Mouse (Mus musculus) liver, embryonic 11.5 days (tissue): Measurements from ENCODE around the gene Sgca. TPM values are rescaled to one million over a fixed set of nuclear protein-coding genes. Genes with fewer than 3 reads are reported as not detected.

Experiments
- ATAC-seq: fragments of 200-750 bp; cut with Nextera tagmentation; replicated peaks from 2 replicates; pipeline ENCODE4 v1.8.0; 2017; ENCODE audit warnings: moderate number of reproducible peaks, mild to moderate bottlenecking, moderate TSS enrichment, moderate library complexity; ENCODE audit not compliant: low FRiP score
- DNase-seq: peaks from one replicate; pipeline ENCODE4 v3.0.0-alpha.2; 2017; ENCODE audit warnings: low spot score
- H3K27ac ChIP-seq: fragments of 300-500 bp; sonication (generic); 2 replicates; pipeline ENCODE4 v1.5.1; 2014; ENCODE audit warnings: mild to moderate bottlenecking, low read depth, low read length, control low read depth
- H3K27me3 ChIP-seq: fragments of 300-500 bp; sonication (generic); replicated peaks from 2 replicates; pipeline ENCODE4 v1.6.1; 2014; ENCODE audit warnings: low read length, mixed read lengths; ENCODE audit not compliant: control insufficient read depth, insufficient read depth
- H3K36me3 ChIP-seq: fragments of 300-500 bp; sonication (generic); 2 replicates; pipeline ENCODE4 v1.6.1; 2014; ENCODE audit warnings: mild to moderate bottlenecking, low read length, moderate library complexity, mixed read lengths; ENCODE audit not compliant: control insufficient read depth, insufficient read depth
- H3K4me1 ChIP-seq: fragments of 300-500 bp; sonication (generic); replicated peaks from 2 replicates; pipeline ENCODE4 v1.6.1; 2014; ENCODE audit warnings: low read length, mixed read lengths; ENCODE audit not compliant: control insufficient read depth, insufficient read depth
- H3K4me2 ChIP-seq: fragments of 300-500 bp; sonication (generic); 2 replicates; pipeline ENCODE4 v1.6.1; 2014; ENCODE audit warnings: mild to moderate bottlenecking, control low read depth, moderate library complexity
- H3K4me3 ChIP-seq: fragments of 300-500 bp; sonication (generic); 2 replicates; pipeline ENCODE4 v1.5.1; 2014; ENCODE audit warnings: low read depth, low read length, control low read depth
- H3K9ac ChIP-seq: fragments of 300-500 bp; sonication (generic); 2 replicates; pipeline ENCODE4 v1.6.1; 2014; ENCODE audit warnings: low read depth, low read length, control low read depth
- H3K9me3 ChIP-seq: fragments of 300-500 bp; sonication (generic); 2 replicates; pipeline ENCODE4 v1.6.1; 2016; ENCODE audit warnings: low read length, inconsistent platforms, mixed read lengths; ENCODE audit not compliant: control insufficient read depth
- WGBS: fragments of 180-500 bp; shearing (Covaris S2); extraction: QIAGEN DNeasy Blood & Tissue Kit; methylation state at CpG from one replicate; pipeline ENCODE4 v1.1.7; 2014; 5-methylcytosine and 5-hydroxymethylcytosine counted together
- polyA plus RNA-seq: library from polyadenylated mRNA; unstranded; fragments of >200 nt; fragmentation: Nextera tagmentation; extraction: Ambion mirVana; gene quantifications from 2 replicates; pipeline ENCODE4 v1.2.1, GENCODE M21; 2014

Gene Sgca
- polyA plus RNA-seq, 1 experiment from 2014 or later, result 0.30 TPM

- Histone ChIP-seq H3K4me2 (no peak overlapping the region), H3K4me3 (no peak overlapping the region), H3K27ac (peak overlapping the region; percentile 73; the same call in 1 of the 2 replicates), H3K9ac (no peak overlapping the region), H3K9me3 (no peaks in the 10 kb centered on the region), H3K4me1 (peaks cover 79% of the 10 kb centered on the region), H3K36me3 (peaks cover 45% of the 10 kb centered on the region), H3K27me3 (no peaks in the 10 kb centered on the region)
- no peak for ATAC-seq
- WGBS, result 73% methylated on average over 6 of the region's 6 CpGs
- DNase-seq, result no peak
Measured at GRCm38 (mm10) chr11:95004937-95005198, 28.7 kb upstream of the Sgca start.

DNA sequence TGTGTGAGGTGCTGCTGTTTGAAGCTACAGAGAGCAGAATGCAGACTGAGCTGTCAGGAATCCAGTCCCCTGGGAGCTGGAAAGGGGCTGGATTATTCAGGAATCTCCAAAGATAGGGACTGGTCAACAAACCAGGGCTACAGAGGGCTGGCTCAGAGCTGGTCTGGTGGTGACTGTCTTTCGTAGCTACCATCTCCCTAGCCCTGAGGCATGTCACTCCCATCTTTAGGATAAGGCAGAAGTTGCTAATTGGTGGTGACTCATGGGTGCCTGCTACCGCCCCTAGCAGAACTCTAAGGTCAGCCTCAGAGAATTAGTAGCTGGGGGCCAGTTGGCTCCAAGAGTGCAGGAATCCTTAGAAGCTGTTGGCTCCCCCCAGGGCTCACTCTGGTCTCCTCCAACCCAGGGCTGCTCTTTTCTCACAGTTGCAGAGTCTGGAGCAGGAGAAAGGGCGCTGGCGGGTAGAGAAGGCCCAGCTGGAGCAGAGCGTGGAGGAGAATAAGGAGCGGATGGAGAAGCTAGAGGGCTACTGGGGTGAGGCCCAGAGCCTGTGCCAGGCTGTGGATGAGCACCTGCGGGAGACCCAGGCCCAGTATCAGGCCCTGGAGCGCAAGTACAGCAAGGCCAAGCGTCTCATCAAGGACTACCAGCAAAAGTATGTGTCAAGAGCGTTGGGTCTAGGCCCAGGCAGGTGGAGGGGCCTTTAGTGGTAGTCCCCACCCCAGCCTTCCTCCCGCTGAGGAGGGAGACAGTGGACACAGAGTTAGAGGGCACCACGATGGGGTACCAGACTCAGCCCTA, 28.2 kb upstream of the Sgca start:
- WGBS, result 75% methylated on average over 12 of the region's 12 CpGs
- H3K27me3 ChIP-seq, result no peaks in the 10 kb centered on the region
- H3K27ac ChIP-seq, result peak overlapping the region; percentile 73
- peaks cover 83% of the 10 kb centered on the region for H3K4me1 ChIP-seq
- H3K4me2 ChIP-seq, result 0 out of 2 replicates have a peak overlapping the region, but pooled peaks have one; percentile 3
- DNase-seq, result no peak
- H3K4me3 ChIP-seq, result no peak overlapping the region
- no peak overlapping the region for H3K9ac ChIP-seq
- H3K9me3 ChIP-seq, result no peaks in the 10 kb centered on the region
- H3K36me3 ChIP-seq, result peaks cover 48% of the 10 kb centered on the region
- no peak for ATAC-seq

GRCm38 (mm10) chr11:95002705-95003104, 26.6 kb upstream of the Sgca start:
- Histone ChIP-seq H3K4me3 (no peak overlapping the region), H3K36me3 (peaks cover 62% of the 10 kb centered on the region), H3K9ac (peak overlapping the region; percentile 23; the same call in 1 of the 2 replicates), H3K4me1 (peaks cover 88% of the 10 kb centered on the region), H3K27me3 (no peaks in the 10 kb centered on the region), H3K9me3 (no peaks in the 10 kb centered on the region), H3K27ac (no peak overlapping the region), H3K4me2 (no peak overlapping the region)
- DNase-seq (no peak), ATAC-seq (no peak)
- 91% methylated on average over 8 of the region's 8 CpGs for WGBS

- H3K9ac ChIP-seq, result no peak overlapping the region
Measured at GRCm38 (mm10) chr11:95001584-95002347, 25.6 kb upstream of the Sgca start.

DNA sequence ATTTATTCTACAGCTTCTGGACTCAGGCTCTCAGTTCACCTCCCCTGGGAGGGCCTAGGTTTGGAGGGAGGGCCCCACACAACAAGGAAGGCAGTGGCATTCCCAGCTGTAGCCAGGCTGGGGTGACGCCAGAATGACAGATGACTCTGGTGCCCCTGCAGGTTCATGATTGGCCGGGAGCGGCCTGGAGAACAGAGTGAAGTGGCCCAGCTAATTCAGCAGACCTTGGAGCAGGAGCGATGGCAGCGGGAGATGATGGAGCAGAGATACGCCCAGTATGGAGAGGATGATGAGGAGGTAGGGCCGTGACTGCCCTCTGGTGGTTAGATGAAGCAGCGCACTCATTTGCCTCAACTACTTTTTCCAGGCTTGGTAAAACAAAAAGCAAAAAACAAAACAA, 24.9 kb upstream of the Sgca start:
- Histone ChIP-seq H3K27me3 (no peaks in the 10 kb centered on the region), H3K27ac (peak overlapping the region; percentile 75), H3K36me3 (peaks cover 69% of the 10 kb centered on the region), H3K9ac (peak overlapping the region; percentile 41; the same call in 1 of the 2 replicates), H3K4me3 (peak overlapping the region; percentile 20), H3K4me2 (peak overlapping the region; percentile 95), H3K4me1 (peaks cover 87% of the 10 kb centered on the region), H3K9me3 (no peaks in the 10 kb centered on the region)
- ATAC-seq (no peak), DNase-seq (peak; percentile 59)
- 4% methylated on average over 8 of the region's 8 CpGs for WGBS

More at GRCm38 (mm10) chr11:95001584-95002347, 25.6 kb upstream of the Sgca start:
- no peak overlapping the region for H3K27ac ChIP-seq
- DNase-seq (no peak), ATAC-seq (no peak)
- peaks cover 87% of the 10 kb centered on the region for H3K4me1 ChIP-seq
- no peaks in the 10 kb centered on the region for H3K27me3 ChIP-seq
- peaks cover 67% of the 10 kb centered on the region for H3K36me3 ChIP-seq
- no peaks in the 10 kb centered on the region for H3K9me3 ChIP-seq
- H3K4me3 ChIP-seq, result no peak overlapping the region
- 87% methylated on average over 21 of the region's 21 CpGs for WGBS
- no peak overlapping the region for H3K4me2 ChIP-seq

DNA sequence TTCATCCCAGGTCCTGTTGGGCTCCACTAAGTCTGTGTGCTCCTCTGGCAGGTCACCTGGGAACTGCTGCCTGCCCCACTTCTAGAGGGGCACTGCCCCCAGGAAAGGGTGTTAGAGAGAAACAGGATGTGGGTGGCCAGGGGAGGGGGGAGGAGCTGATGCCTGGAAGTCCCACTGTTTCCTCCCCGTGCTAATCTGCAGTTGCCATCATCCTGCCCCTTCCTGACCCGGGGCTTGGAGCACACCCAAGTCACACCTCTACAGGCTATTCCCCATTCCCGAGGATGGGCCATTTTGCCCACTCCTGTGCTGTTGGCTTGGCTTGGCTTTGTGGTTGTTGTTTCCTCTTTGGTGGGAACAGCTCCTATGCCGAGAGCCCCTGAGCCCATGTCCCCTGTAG, 24.4 kb upstream of the Sgca start:
- H3K4me2 ChIP-seq, result peak overlapping the region; percentile 95
- DNase-seq (no peak), ATAC-seq (no peak)
- peak overlapping the region; percentile 20 for H3K4me3 ChIP-seq
- no peaks in the 10 kb centered on the region for H3K27me3 ChIP-seq
- no peaks in the 10 kb centered on the region for H3K9me3 ChIP-seq
- 18% methylated on average over 4 of the region's 4 CpGs for WGBS
- peaks cover 68% of the 10 kb centered on the region for H3K36me3 ChIP-seq
- peak overlapping the region; percentile 75 for H3K27ac ChIP-seq
- H3K4me1 ChIP-seq, result peaks cover 88% of the 10 kb centered on the region
- peak overlapping the region; percentile 41; the same call in 1 of the 2 replicates for H3K9ac ChIP-seq

- peak overlapping the region; percentile 95 for H3K4me2 ChIP-seq
- peaks cover 64% of the 10 kb centered on the region for H3K36me3 ChIP-seq
- H3K9me3 ChIP-seq, result no peaks in the 10 kb centered on the region
- DNase-seq, result no peak
- ATAC-seq, result no peak
- H3K27me3 ChIP-seq, result no peaks in the 10 kb centered on the region
- peak overlapping the region; percentile 75 for H3K27ac ChIP-seq
- no peak overlapping the region for H3K4me3 ChIP-seq
- 54% methylated on average over 8 of the region's 8 CpGs for WGBS
- H3K4me1 ChIP-seq, result peaks cover 88% of the 10 kb centered on the region
- H3K9ac ChIP-seq, result no peak overlapping the region; the same call in 1 of the 2 replicates
Measured at GRCm38 (mm10) chr11:95000128-95000527, 24.0 kb upstream of the Sgca start.

DNA sequence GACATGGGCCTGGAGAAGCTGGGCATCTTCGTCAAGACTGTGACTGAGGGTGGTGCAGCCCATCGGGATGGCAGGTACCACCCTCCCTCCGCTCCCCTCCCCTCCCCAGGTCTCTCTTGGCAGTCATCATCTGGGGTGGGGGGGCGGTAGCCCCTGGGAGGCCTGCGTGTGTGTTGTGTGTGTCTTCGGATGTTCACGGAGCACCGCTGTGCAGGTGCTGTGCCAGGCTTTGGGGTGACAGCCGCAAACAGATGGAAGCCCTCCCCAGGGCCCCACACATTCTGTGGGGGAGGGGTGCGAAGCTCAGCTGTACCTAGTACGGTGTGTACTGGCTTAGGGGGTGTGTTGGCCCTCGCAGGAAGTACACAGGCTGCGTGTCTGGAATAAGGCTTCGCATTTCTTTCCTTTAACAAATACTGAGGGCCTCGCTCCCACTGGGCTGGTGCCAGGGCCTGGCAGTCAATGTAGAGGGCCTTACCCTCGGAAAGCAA, 22.0 kb upstream of the Sgca start:
- Histone ChIP-seq H3K36me3 (peaks cover 58% of the 10 kb centered on the region), H3K4me3 (peak overlapping the region; percentile 98), H3K9ac (peak overlapping the region; percentile 69), H3K27ac (peak overlapping the region; percentile 74), H3K4me1 (peaks cover 93% of the 10 kb centered on the region), H3K27me3 (no peaks in the 10 kb centered on the region), H3K9me3 (no peaks in the 10 kb centered on the region), H3K4me2 (peak overlapping the region; percentile 95)
- 66% methylated on average over 16 of the region's 16 CpGs for WGBS
- ATAC-seq (peak; percentile 46), DNase-seq (no peak)
